Comparison of ENCODE assay signal across 8 mouse cellular contexts in the genomic region with DNA sequence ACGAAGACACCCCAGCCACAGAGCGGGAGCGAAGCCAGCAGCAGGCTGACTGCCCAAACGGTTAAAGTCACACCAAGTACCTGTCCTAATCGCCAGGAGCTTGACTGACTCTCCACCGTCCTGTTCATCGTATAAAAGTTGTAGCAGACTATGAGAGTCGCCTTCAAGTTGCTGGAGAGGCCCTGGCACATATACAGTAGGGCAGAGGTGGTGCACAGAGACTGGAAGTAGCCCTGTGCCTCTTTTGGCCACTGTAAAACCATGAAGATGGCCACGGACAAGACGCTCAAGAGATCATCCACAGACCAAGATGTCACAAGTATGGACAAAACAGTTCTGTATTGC. TPM values are rescaled to one million over a fixed set of nuclear protein-coding genes. Genes with fewer than 3 reads are reported as not detected.
DNase-seq lines count a peak whose midpoint lies in the region; ATAC-seq and TF ChIP-seq lines count a peak whose summit lies in the region.

No protein-coding gene starts in this region.

- H3K27ac ChIP-seq in layer of hippocampus, adult 2 months, result no peak overlapping the region
- peak overlapping the region; percentile 50 for H3K27ac ChIP-seq in embryonic fibroblast, embryonic 13.5 days (ENCODE audit: insufficient read depth, low read length)
- H3K27ac ChIP-seq in limb, embryonic 10.5 days, result no peak overlapping the region
- H3K27ac ChIP-seq in neural tube, embryonic 14.5 days (ENCODE audit: low read depth, low read length), result no peak overlapping the region
- no peak overlapping the region for H3K27ac ChIP-seq in cerebellum, adult 2 months (ENCODE audit: insufficient read depth, low read length)

- no peaks in the 10 kb centered on the region; the same call in 1 of the 2 replicates for H3K4me1 ChIP-seq in embryonic fibroblast, embryonic 13.5 days (ENCODE audit: control insufficient read depth, insufficient read depth, low read length)
- H3K4me1 ChIP-seq in limb, embryonic 10.5 days, result peaks cover 7% of the 10 kb centered on the region
- no peaks in the 10 kb centered on the region for H3K4me1 ChIP-seq in neural tube, embryonic 14.5 days (ENCODE audit: control insufficient read depth, insufficient read depth, low read length)
- H3K4me1 ChIP-seq in cerebellum, adult 2 months (ENCODE audit: control insufficient read depth, insufficient read depth, low read length), result no peaks in the 10 kb centered on the region; the same call in 1 of the 2 replicates

- peak overlapping the region; percentile 52 for H3K4me3 ChIP-seq in layer of hippocampus, adult 2 months
- peak overlapping the region; percentile 57 for H3K4me3 ChIP-seq in embryonic fibroblast, embryonic 13.5 days (ENCODE audit: insufficient read depth, low read length)
- H3K4me3 ChIP-seq in limb, embryonic 10.5 days, result peak overlapping the region; percentile 52
- peak overlapping the region; percentile 53 for H3K4me3 ChIP-seq in neural tube, embryonic 14.5 days (ENCODE audit: low read depth, low read length)
- H3K4me3 ChIP-seq in cerebellum, adult 2 months (replicated peaks; ENCODE audit: insufficient read depth, low read depth, low read length), result no peak overlapping the region

- no peak for TF ChIP-seq POLR2A in embryonic fibroblast, embryonic 13.5 days (IDR thresholded peaks at IDR 0.05; ENCODE audit: low read depth, low read length)
- no peak for TF ChIP-seq POLR2A in cerebellum, adult 2 months (IDR thresholded peaks at IDR 0.05; ENCODE audit: borderline replicate concordance, insufficient read depth, low read length)

- ATAC-seq in neural tube, embryonic 14.5 days (ENCODE audit: low read depth), result peak; percentile 41; the same call in 1 of the 2 replicates
- ATAC-seq in megakaryocyte progenitor cell, adult 5-6 weeks (replicated peaks; ENCODE audit: poor library complexity), result no peak
- ATAC-seq in inflammation-experienced regulatory T-cells, adult 6 months, result no peak

- no peaks in the 10 kb centered on the region for H3K36me3 ChIP-seq in limb, embryonic 10.5 days
- no peaks in the 10 kb centered on the region for H3K36me3 ChIP-seq in neural tube, embryonic 14.5 days (ENCODE audit: control insufficient read depth, insufficient read depth, low read length)

- peak overlapping the region; percentile 97 for H3K4me2 ChIP-seq in neural tube, embryonic 14.5 days (ENCODE audit: low read depth, low read length)

- peaks cover 28% of the 10 kb centered on the region for H3K27me3 ChIP-seq in limb, embryonic 10.5 days (ENCODE audit: low read depth, poor library complexity, severe bottlenecking)
- peaks cover 3% of the 10 kb centered on the region; the same call in 1 of the 2 replicates for H3K27me3 ChIP-seq in neural tube, embryonic 14.5 days (ENCODE audit: control insufficient read depth, insufficient read depth, low read length)
- no peaks in the 10 kb centered on the region for H3K27me3 ChIP-seq in cerebellum, adult 2 months (ENCODE audit: control insufficient read depth, insufficient read depth, low read length)

- DNase-seq in layer of hippocampus, adult 2 months (ENCODE audit: low spot score in 2 of 2), result no peak
- no peak for DNase-seq in layer of hippocampus, adult 9-10 months (ENCODE audit: low spot score)
- DNase-seq in limb, embryonic 10.5 days (ENCODE audit: low spot score), result no peak
- no peak for DNase-seq in cerebellum, adult 2 months

- 18% methylated on average over 10 of the region's 10 CpGs for WGBS in limb, embryonic 10.5 days
- WGBS in neural tube, embryonic 14.5 days, result 16% methylated on average over 10 of the region's 10 CpGs
- WGBS in cerebellum, adult 2 months, result 5% methylated on average over 10 of the region's 10 CpGs

- no peaks in the 10 kb centered on the region for H3K9me3 ChIP-seq in limb, embryonic 10.5 days (replicated peaks)
- no peaks in the 10 kb centered on the region for H3K9me3 ChIP-seq in neural tube, embryonic 14.5 days (ENCODE audit: control insufficient read depth, low read length)

- peak overlapping the region; percentile 65 for H3K9ac ChIP-seq in neural tube, embryonic 14.5 days (replicated peaks; ENCODE audit: low read depth, low read length)

- TF ChIP-seq CTCF in layer of hippocampus, adult 2 months (conservative IDR thresholded peaks at IDR 0.05), result no peak
- no peak for TF ChIP-seq CTCF in embryonic fibroblast, embryonic 13.5 days (IDR thresholded peaks at IDR 0.05; ENCODE audit: borderline replicate concordance, insufficient read depth, low read length)
- no peak for TF ChIP-seq CTCF in cerebellum, adult 2 months (IDR thresholded peaks at IDR 0.05; ENCODE audit: borderline replicate concordance, insufficient read depth, low read depth, low read length)

RNA-seq across cellular contexts. Expression of a gene that starts 0.9 kb away (rescaled TPM):
- total RNA-seq in layer of hippocampus, adult 2 months (2021), result under 1 TPM; 0.49 to 0.87 TPM
- 4.6 and 14.7 TPM in 2 replicates for polyA plus RNA-seq in embryonic fibroblast, embryonic 13.5 days (2011; ENCODE audit: insufficient read length, low read depth, missing spikeins)
- polyA plus RNA-seq in limb, embryonic 10.5 days (2016; fragmentation: Nextera tagmentation; extraction: Ambion mirVana), result not detected in 2 replicates
- 4.3 and 8.4 TPM in 2 replicates for polyA plus RNA-seq in neural tube, embryonic 14.5 days (2014; fragmentation: Nextera tagmentation; extraction: Ambion mirVana)
- not detected in 2 replicates for total RNA-seq in megakaryocyte progenitor cell, adult 5-6 weeks (2015)
- total RNA-seq in megakaryocyte progenitor cell, adult 5-6 weeks (2017), result not detected in 2 replicates
- not detected for polyA plus RNA-seq in inflammation-experienced regulatory T-cells, adult 6 months (2017; shearing (Covaris generic))
- polyA plus RNA-seq in cerebellum, adult 2 months (2012; rRNA removed), result 0.68 and 1.2 TPM in 2 replicates
